In the genomic region with DNA sequence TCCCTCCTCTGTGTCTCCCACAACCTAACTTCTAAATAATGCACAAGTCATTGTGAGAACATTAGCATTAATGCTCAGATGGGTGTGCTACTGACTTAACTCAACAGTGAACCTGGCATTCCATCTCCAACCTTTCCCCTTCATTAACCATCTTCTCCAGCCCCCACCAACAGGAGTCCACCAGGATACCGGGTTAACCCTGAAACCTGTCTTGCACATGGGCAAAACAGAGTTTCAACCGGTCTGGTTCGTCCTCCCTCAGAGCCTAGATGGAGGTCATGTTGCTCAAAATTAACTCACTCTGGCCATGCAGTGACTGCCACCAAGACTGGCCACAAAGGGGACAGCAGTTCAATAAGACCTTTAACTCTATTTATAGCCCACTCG, we compare ENCODE assay signal across 16 mouse cellular contexts.
DNase-seq lines count a peak whose midpoint lies in the region; ATAC-seq lines count a peak whose summit lies in the region.
"Had no signal": no experiment of that assay in that cellular context is flagged by ENCODE, and none has a peak within 500 bp of the region (broad histone marks: within the 10 kb centered on the region; RNA-seq: fewer than 3 reads in every experiment).

No protein-coding gene starts in this region.

- WGBS in heart, embryonic 10.5 days: 73% methylated on average over 4 of the region's 4 CpGs
- WGBS in hindbrain, embryonic 10.5 days: 74% methylated on average over 4 of the region's 4 CpGs
- WGBS in hindbrain, embryonic 13.5 days: 81% methylated on average over 4 of the region's 4 CpGs
- 46% methylated on average over 4 of the region's 4 CpGs for WGBS in kidney, embryonic 16.5 days
- 50% methylated on average over 4 of the region's 4 CpGs for WGBS in limb, embryonic 13.5 days

- no peaks in the 10 kb centered on the region for H3K27me3 ChIP-seq in heart, embryonic 10.5 days (ENCODE audit: insufficient read depth, poor library complexity, severe bottlenecking)
- no peaks in the 10 kb centered on the region for H3K27me3 ChIP-seq in hindbrain, embryonic 10.5 days (ENCODE audit: insufficient read depth, poor library complexity, severe bottlenecking)
- H3K27me3 ChIP-seq in hindbrain, embryonic 13.5 days: no peaks in the 10 kb centered on the region
- H3K27me3 ChIP-seq in kidney, embryonic 16.5 days (ENCODE audit: insufficient read depth, low read length): no peaks in the 10 kb centered on the region
- no peaks in the 10 kb centered on the region for H3K27me3 ChIP-seq in limb, embryonic 13.5 days
- H3K27me3 ChIP-seq: liver, embryonic 12.5 days had no signal

- no peak overlapping the region for H3K4me3 ChIP-seq in heart, embryonic 10.5 days
- H3K4me3 ChIP-seq in hindbrain, embryonic 10.5 days: no peak overlapping the region
- no peak overlapping the region for H3K4me3 ChIP-seq in hindbrain, embryonic 13.5 days
- no peak overlapping the region for H3K4me3 ChIP-seq in kidney, embryonic 16.5 days (ENCODE audit: low read length)
- no peak overlapping the region for H3K4me3 ChIP-seq in limb, embryonic 13.5 days
- H3K4me3 ChIP-seq: layer of hippocampus, adult 2 months; liver, embryonic 12.5 days had no signal

- H3K4me1 ChIP-seq in heart, embryonic 10.5 days: peaks cover 20% of the 10 kb centered on the region
- peaks cover 16% of the 10 kb centered on the region for H3K4me1 ChIP-seq in hindbrain, embryonic 10.5 days (replicated peaks)
- peaks cover 17% of the 10 kb centered on the region for H3K4me1 ChIP-seq in hindbrain, embryonic 13.5 days (replicated peaks)
- peaks cover 33% of the 10 kb centered on the region for H3K4me1 ChIP-seq in kidney, embryonic 16.5 days (ENCODE audit: insufficient read depth, low read length)
- peaks cover 34% of the 10 kb centered on the region for H3K4me1 ChIP-seq in limb, embryonic 13.5 days
- H3K4me1 ChIP-seq: liver, embryonic 12.5 days had no signal

- H3K9ac ChIP-seq in hindbrain, embryonic 13.5 days: no peak overlapping the region
- H3K9ac ChIP-seq in kidney, embryonic 16.5 days (replicated peaks; ENCODE audit: low read length): no peak overlapping the region
- H3K9ac ChIP-seq in limb, embryonic 13.5 days: no peak overlapping the region
- H3K9ac ChIP-seq: hindbrain, embryonic 14.5 days; liver, embryonic 12.5 days had no signal

- no peak for ATAC-seq in hindbrain, embryonic 13.5 days (ENCODE audit: low FRiP score)
- ATAC-seq in kidney, embryonic 16.5 days (ENCODE audit: low FRiP score, low TSS enrichment): peak; percentile 71
- ATAC-seq in limb, embryonic 13.5 days (ENCODE audit: low FRiP score, low read depth): no peak
- ATAC-seq in megakaryocyte progenitor cell, adult 5-6 weeks (replicated peaks; ENCODE audit: poor library complexity): no peak
- ATAC-seq: CD4-positive, CD25-positive, alpha-beta regulatory T cell, adult 4 months; liver, embryonic 12.5 days; midbrain, embryonic 16.5 days had no signal

- H3K36me3 ChIP-seq in heart, embryonic 10.5 days: no peaks in the 10 kb centered on the region
- no peaks in the 10 kb centered on the region for H3K36me3 ChIP-seq in hindbrain, embryonic 10.5 days
- H3K36me3 ChIP-seq in hindbrain, embryonic 13.5 days: no peaks in the 10 kb centered on the region
- no peaks in the 10 kb centered on the region for H3K36me3 ChIP-seq in kidney, embryonic 16.5 days (ENCODE audit: insufficient read depth, low read length)
- H3K36me3 ChIP-seq in limb, embryonic 13.5 days: no peaks in the 10 kb centered on the region
- H3K36me3 ChIP-seq: liver, embryonic 12.5 days had no signal

- H3K9me3 ChIP-seq in heart, embryonic 10.5 days: no peaks in the 10 kb centered on the region
- H3K9me3 ChIP-seq in hindbrain, embryonic 10.5 days: no peaks in the 10 kb centered on the region
- no peaks in the 10 kb centered on the region for H3K9me3 ChIP-seq in hindbrain, embryonic 13.5 days
- H3K9me3 ChIP-seq in kidney, embryonic 16.5 days (ENCODE audit: low read length): no peaks in the 10 kb centered on the region
- H3K9me3 ChIP-seq in limb, embryonic 13.5 days: no peaks in the 10 kb centered on the region
- H3K9me3 ChIP-seq: liver, embryonic 12.5 days had no signal

- peak; percentile 66 for DNase-seq in heart, embryonic 10.5 days (ENCODE audit: low spot score)
- no peak for DNase-seq in heart, adult 8-10 months (ENCODE audit: low spot score)
- no peak for DNase-seq in hindbrain, embryonic 10.5 days (ENCODE audit: low spot score)
- no peak for DNase-seq in adrenal gland, adult 2 months
- DNase-seq: cerebellum, adult 11-12 months; layer of hippocampus, postnatal 36 days; right cerebral cortex, adult 18-20 months had no signal

- H3K4me2 ChIP-seq in hindbrain, embryonic 13.5 days: no peak overlapping the region
- no peak overlapping the region for H3K4me2 ChIP-seq in kidney, embryonic 16.5 days (replicated peaks; ENCODE audit: low read depth, low read length)
- peak overlapping the region; percentile 25; the same call in 1 of the 2 replicates for H3K4me2 ChIP-seq in limb, embryonic 13.5 days (replicated peaks)
- H3K4me2 ChIP-seq: hindbrain, embryonic 14.5 days; liver, embryonic 12.5 days had no signal

- H3K27ac ChIP-seq in heart, embryonic 10.5 days: 0 out of 2 replicates have a peak overlapping the region, but pooled peaks have one; percentile 13
- H3K27ac ChIP-seq in hindbrain, embryonic 10.5 days: 0 out of 2 replicates have a peak overlapping the region, but pooled peaks have one; percentile 8
- H3K27ac ChIP-seq in hindbrain, embryonic 13.5 days: no peak overlapping the region
- peak overlapping the region; percentile 89 for H3K27ac ChIP-seq in kidney, embryonic 16.5 days (ENCODE audit: low read length)
- peak overlapping the region; percentile 70; the same call in 1 of the 2 replicates for H3K27ac ChIP-seq in limb, embryonic 13.5 days
- H3K27ac ChIP-seq: hindbrain, embryonic 14.5 days; layer of hippocampus, adult 2 months; liver, embryonic 12.5 days had no signal
